Mouse (Mus musculus) forebrain, embryonic 15.5 days (tissue): ENCODE data around the gene Snd1. TPM values are rescaled to one million over a fixed set of nuclear protein-coding genes. Genes with fewer than 3 reads are reported as not detected.

Source experiments
- ATAC-seq: fragments of 200-750 bp; cut with Nextera tagmentation; replicated peaks from 2 replicates; pipeline ENCODE4 v1.8.0; 2017; ENCODE audit warnings: mild to moderate bottlenecking, moderate TSS enrichment, moderate library complexity
- H3K27ac ChIP-seq: fragments of 300-500 bp; sonication (generic); replicated peaks from 2 replicates; pipeline ENCODE4 v1.5.1; 2015; ENCODE audit warnings: mild to moderate bottlenecking, inconsistent platforms
- H3K27me3 ChIP-seq: fragments of 300-500 bp; sonication (generic); 2 replicates; pipeline ENCODE4 v1.6.1; 2015; ENCODE audit warnings: inconsistent platforms
- H3K36me3 ChIP-seq: fragments of 300-500 bp; sonication (generic); 2 replicates; pipeline ENCODE4 v1.6.1; 2015; ENCODE audit warnings: mild to moderate bottlenecking, inconsistent platforms
- H3K4me1 ChIP-seq: fragments of 300-500 bp; sonication (generic); 2 replicates; pipeline ENCODE4 v1.6.1; 2015; ENCODE audit warnings: inconsistent platforms
- H3K4me2 ChIP-seq: fragments of 300-500 bp; sonication (generic); replicated peaks from 2 replicates; pipeline ENCODE4 v1.6.1; 2015; ENCODE audit warnings: mild to moderate bottlenecking, inconsistent platforms
- H3K4me3 ChIP-seq: fragments of 300-500 bp; sonication (generic); 2 replicates; pipeline ENCODE4 v1.5.1; 2015; ENCODE audit warnings: mild to moderate bottlenecking, inconsistent platforms
- H3K9ac ChIP-seq: fragments of 300-500 bp; sonication (generic); replicated peaks from 2 replicates; pipeline ENCODE4 v1.6.1; 2015; ENCODE audit warnings: mild to moderate bottlenecking, inconsistent platforms
- H3K9me3 ChIP-seq: fragments of 300-500 bp; sonication (generic); 2 replicates; pipeline ENCODE4 v1.6.1; 2016; ENCODE audit warnings: inconsistent platforms
- WGBS: fragments of 180-500 bp; shearing (Covaris S2); methylation state at CpG from one replicate; pipeline ENCODE4 v1.1.7; 2015; ENCODE audit warnings: mixed read lengths; 5-methylcytosine and 5-hydroxymethylcytosine counted together
- polyA plus RNA-seq: library from polyadenylated mRNA; unstranded; fragments of >200 nt; fragmentation: Nextera tagmentation; extraction: Ambion mirVana; gene quantifications from 2 replicates; pipeline ENCODE4 v1.2.1, GENCODE M21; 2015

Snd1 gene
- polyA plus RNA-seq, 1 experiment from 2014 or later, result 77.6 TPM

GRCm38 (mm10) chr6:28831011-28831853, 356.3 kb downstream of the Snd1 start, which contains the start of gene Lrrc4:
Gene Lrrc4, minus strand, starts transcription at chr6:28831747.
- 25% methylated on average over 27 of the region's 27 CpGs for WGBS

GRCm38 (mm10) chr6:28831854-28832750, 357.2 kb downstream of the Snd1 start:
- Histone ChIP-seq H3K36me3 (peaks cover 7% of the 10 kb centered on the region; the same call in 1 of the 2 replicates), H3K4me3 (peak overlapping the region; percentile 76), H3K27me3 (no peaks in the 10 kb centered on the region), H3K9ac (peak overlapping the region; percentile 88), H3K4me2 (peak overlapping the region; percentile 98), H3K27ac (peak overlapping the region; percentile 96), H3K9me3 (no peaks in the 10 kb centered on the region), H3K4me1 (peaks cover 53% of the 10 kb centered on the region)
- WGBS, result under 1% methylated on average over 70 of the region's 82 CpGs
- peak; percentile 47 for ATAC-seq

More at GRCm38 (mm10) chr6:28831011-28831853, 356.3 kb downstream of the Snd1 start, which contains the start of gene Lrrc4:
- Histone ChIP-seq H3K4me1 (peaks cover 62% of the 10 kb centered on the region), H3K27ac (peak within 1 kb of the TSS; percentile 96), H3K36me3 (peaks cover 7% of the 10 kb centered on the region; the same call in 1 of the 2 replicates), H3K9ac (peak within 1 kb of the TSS; percentile 88), H3K4me3 (peak within 1 kb of the TSS; percentile 76), H3K4me2 (peak within 1 kb of the TSS; percentile 98), H3K27me3 (no peaks in the 10 kb centered on the region), H3K9me3 (no peaks in the 10 kb centered on the region)
- peak; percentile 1; the same call in 1 of the 2 replicates for ATAC-seq

GRCm38 (mm10) chr6:28832751-28833291, 357.9 kb downstream of the Snd1 start:
- Histone ChIP-seq H3K9ac (peak overlapping the region; percentile 88), H3K4me2 (peak overlapping the region; percentile 98), H3K4me1 (peaks cover 46% of the 10 kb centered on the region), H3K36me3 (peaks cover 7% of the 10 kb centered on the region; the same call in 1 of the 2 replicates), H3K4me3 (peak overlapping the region; percentile 76), H3K27ac (peak overlapping the region; percentile 96), H3K27me3 (no peaks in the 10 kb centered on the region), H3K9me3 (no peaks in the 10 kb centered on the region)
- under 1% methylated on average over 50 of the region's 58 CpGs for WGBS
- ATAC-seq, result peak; percentile 82

GRCm38 (mm10) chr6:28833380-28833822, 358.5 kb downstream of the Snd1 start:
- Histone ChIP-seq H3K9ac (peak overlapping the region; percentile 88), H3K27me3 (no peaks in the 10 kb centered on the region), H3K4me3 (peak overlapping the region; percentile 76), H3K36me3 (peaks cover 7% of the 10 kb centered on the region; the same call in 1 of the 2 replicates), H3K4me2 (peak overlapping the region; percentile 98), H3K4me1 (peaks cover 42% of the 10 kb centered on the region), H3K27ac (peak overlapping the region; percentile 96), H3K9me3 (no peaks in the 10 kb centered on the region)
- WGBS, result under 1% methylated on average over 43 of the region's 43 CpGs
- peak; percentile 69 for ATAC-seq

GRCm38 (mm10) chr6:28834046-28834445, 359.1 kb downstream of the Snd1 start:
- Histone ChIP-seq H3K27ac (0 out of 2 replicates have a peak overlapping the region, but pooled peaks have one; percentile 96), H3K4me2 (peak overlapping the region; percentile 98), H3K36me3 (peaks cover 7% of the 10 kb centered on the region; the same call in 1 of the 2 replicates), H3K4me3 (peak overlapping the region; percentile 76), H3K9me3 (no peaks in the 10 kb centered on the region), H3K27me3 (no peaks in the 10 kb centered on the region), H3K4me1 (peaks cover 35% of the 10 kb centered on the region), H3K9ac (peak overlapping the region; percentile 88)
- no peak for ATAC-seq
- WGBS, result 29% methylated on average over 2 of the region's 2 CpGs

- no peak overlapping the region for H3K27ac ChIP-seq
- no peak overlapping the region for H3K4me3 ChIP-seq
- H3K9ac ChIP-seq, result no peak overlapping the region
- H3K36me3 ChIP-seq, result no peaks in the 10 kb centered on the region
- no peak overlapping the region for H3K4me2 ChIP-seq
- peaks cover 14% of the 10 kb centered on the region for H3K4me1 ChIP-seq
- no peak for ATAC-seq
- H3K9me3 ChIP-seq, result no peaks in the 10 kb centered on the region
- no peaks in the 10 kb centered on the region for H3K27me3 ChIP-seq
Measured at GRCm38 (mm10) chr6:28836600-28836999, 361.7 kb downstream of the Snd1 start.

GRCm38 (mm10) chr6:28841569-28841968, 366.6 kb downstream of the Snd1 start:
- H3K4me3 ChIP-seq, result no peak overlapping the region
- H3K4me2 ChIP-seq, result no peak overlapping the region
- no peaks in the 10 kb centered on the region for H3K36me3 ChIP-seq
- H3K9ac ChIP-seq, result no peak overlapping the region
- ATAC-seq, result no peak
- no peak overlapping the region; the same call in 1 of the 2 replicates for H3K27ac ChIP-seq
- H3K27me3 ChIP-seq, result no peaks in the 10 kb centered on the region
- WGBS, result 69% methylated on average over 3 of the region's 3 CpGs
- no peaks in the 10 kb centered on the region for H3K9me3 ChIP-seq
- peaks cover 30% of the 10 kb centered on the region for H3K4me1 ChIP-seq

GRCm38 (mm10) chr6:28842375-28843276, 367.7 kb downstream of the Snd1 start:
- ATAC-seq, result peak; percentile 84
- no peak overlapping the region for H3K4me2 ChIP-seq
- 9% methylated on average over 4 of the region's 4 CpGs for WGBS
- no peaks in the 10 kb centered on the region for H3K9me3 ChIP-seq
- H3K4me3 ChIP-seq, result no peak overlapping the region
- H3K4me1 ChIP-seq, result peaks cover 30% of the 10 kb centered on the region
- H3K27me3 ChIP-seq, result no peaks in the 10 kb centered on the region
- H3K9ac ChIP-seq, result no peak overlapping the region
- H3K27ac ChIP-seq, result peak overlapping the region; percentile 76
- no peaks in the 10 kb centered on the region for H3K36me3 ChIP-seq

GRCm38 (mm10) chr6:28845610-28846009, 370.7 kb downstream of the Snd1 start:
- WGBS, result 32% methylated on average over 4 of the region's 4 CpGs
- peaks cover 44% of the 10 kb centered on the region for H3K4me1 ChIP-seq

GRCm38 (mm10) chr6:28847616-28848015, 372.7 kb downstream of the Snd1 start:
- Histone ChIP-seq H3K4me1 (peaks cover 35% of the 10 kb centered on the region), H3K27me3 (no peaks in the 10 kb centered on the region)

More at GRCm38 (mm10) chr6:28845610-28846009, 370.7 kb downstream of the Snd1 start:
- Histone ChIP-seq H3K27ac (no peak overlapping the region), H3K9ac (no peak overlapping the region), H3K36me3 (no peaks in the 10 kb centered on the region), H3K27me3 (no peaks in the 10 kb centered on the region), H3K4me2 (no peak overlapping the region), H3K4me3 (no peak overlapping the region), H3K9me3 (no peaks in the 10 kb centered on the region)
- ATAC-seq, result no peak

More at GRCm38 (mm10) chr6:28847616-28848015, 372.7 kb downstream of the Snd1 start:
- no peak overlapping the region for H3K9ac ChIP-seq
- no peaks in the 10 kb centered on the region for H3K9me3 ChIP-seq
- H3K4me3 ChIP-seq, result no peak overlapping the region
- 72% methylated on average over 6 of the region's 6 CpGs for WGBS
- ATAC-seq, result no peak
- no peak overlapping the region for H3K4me2 ChIP-seq
- H3K27ac ChIP-seq, result no peak overlapping the region
- no peaks in the 10 kb centered on the region for H3K36me3 ChIP-seq
